Mouse (Mus musculus) small intestine, adult 2 months (tissue): ENCODE data around the gene Gm11444.

ENCODE experiments used
- CTCF ChIP-seq: fragments of 200-500 bp; IDR thresholded peaks from 2 replicates; pipeline ENCODE4 v1.5.1; 2012; ENCODE audit warnings: low read depth, mild to moderate bottlenecking, control low read depth, inconsistent platforms, low read length, moderate library complexity, mixed read lengths; ENCODE audit not compliant: insufficient replicate concordance, insufficient read length; ENCODE audit errors: extremely low read depth
- POLR2A ChIP-seq: fragments of 200-500 bp; IDR thresholded peaks from 2 replicates; pipeline ENCODE4 v1.6.1; 2012; ENCODE audit warnings: low read depth, mild to moderate bottlenecking, control low read depth, inconsistent platforms, low read length, moderate library complexity

- no peak for TF ChIP-seq CTCF
- no peak for TF ChIP-seq POLR2A
Observed at GRCm38 (mm10) chr11:85850758-85851157, 625 bp upstream of the Gm11444 start.
